Mouse (Mus musculus) thymus, postnatal 0 days (tissue): ENCODE measurements around the gene Plcb2. TPM values are rescaled to one million over a fixed set of nuclear protein-coding genes. Genes with fewer than 3 reads are reported as not detected.

ENCODE experiments used
- DNase-seq: peaks from one replicate; pipeline ENCODE4 v3.0.0-alpha.2; 2015; ENCODE audit warnings: low spot score
- polyA plus RNA-seq: library from polyadenylated mRNA; unstranded; fragments of >200 nt; fragmentation: Nextera tagmentation; extraction: Ambion mirVana; gene quantifications from 2 replicates; pipeline ENCODE4 v1.2.1, GENCODE M21; 2015

Gene Plcb2
- polyA plus RNA-seq, 1 experiment from 2014 or later = 11.8 TPM

GRCm38 (mm10) chr2:118723693-118724486, 4.3 kb downstream of the Plcb2 start:
- DNase-seq = no peak

GRCm38 (mm10) chr2:118716677-118717076, 11.6 kb downstream of the Plcb2 start:
- no peak for DNase-seq

DNA sequence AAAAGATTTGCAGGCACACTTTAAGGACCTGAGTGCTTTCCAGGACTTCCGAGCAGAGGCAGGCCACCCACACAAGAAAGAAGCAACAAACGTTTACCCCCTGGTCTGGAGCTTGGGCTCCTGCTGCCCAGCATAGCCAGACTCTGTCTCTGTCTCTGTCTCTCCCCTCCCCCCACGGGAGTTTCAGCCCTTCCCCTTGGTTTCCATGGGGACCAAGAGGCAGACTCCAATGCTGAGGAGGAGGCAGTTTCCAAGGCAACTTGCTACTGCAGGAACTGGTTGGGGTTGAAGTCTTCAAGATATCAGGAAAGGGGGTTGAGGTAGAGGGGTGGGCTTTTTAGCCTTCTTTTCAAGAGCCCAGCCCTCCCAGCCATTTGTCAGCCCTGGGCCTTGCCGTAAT, 14.0 kb downstream of the Plcb2 start:
- DNase-seq = no peak

DNA sequence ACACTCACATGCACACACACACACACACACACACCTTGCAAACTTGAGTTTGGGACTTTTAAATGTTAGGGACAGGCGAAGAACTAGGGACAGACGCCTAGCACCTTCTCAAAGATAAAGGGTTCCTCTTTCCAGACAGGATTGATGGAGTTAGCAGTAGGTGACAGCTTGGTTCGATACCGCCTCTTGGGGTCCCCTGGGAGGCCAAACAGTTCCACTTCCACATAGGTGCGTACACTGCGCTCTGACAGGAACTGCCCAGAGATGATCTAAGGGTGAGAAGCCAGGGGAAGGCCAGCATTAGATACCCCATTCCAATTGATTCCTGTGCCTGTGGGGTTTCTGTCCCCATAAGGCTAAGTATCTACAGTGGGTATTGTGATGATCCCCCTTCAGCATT, 14.6 kb downstream of the Plcb2 start:
- no peak for DNase-seq

GRCm38 (mm10) chr2:118711038-118711494, 17.2 kb downstream of the Plcb2 start:
- DNase-seq = peak; percentile 70

GRCm38 (mm10) chr2:118709655-118710221, 18.5 kb downstream of the Plcb2 start:
- DNase-seq = no peak

DNA sequence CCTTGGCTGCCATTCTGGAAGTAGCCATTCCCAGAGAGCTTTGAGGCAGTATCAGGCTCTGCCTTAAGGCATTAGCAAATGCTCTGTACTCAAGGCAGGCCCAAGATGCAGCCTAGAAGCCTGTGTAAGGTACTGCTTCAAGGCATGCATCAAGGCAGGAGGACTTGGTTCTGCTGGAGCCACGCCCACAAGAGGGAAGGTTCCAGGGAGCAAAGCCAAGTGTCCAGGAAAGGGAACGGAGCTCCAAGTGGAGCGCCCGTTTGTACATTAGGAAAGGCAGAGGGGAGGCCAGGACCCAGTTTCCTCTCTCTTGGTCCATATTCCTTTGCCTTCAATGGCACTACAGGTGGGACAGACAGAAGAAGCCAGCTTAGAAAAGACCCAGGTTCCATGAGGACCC, 19.8 kb downstream of the Plcb2 start:
- DNase-seq = no peak

GRCm38 (mm10) chr2:118706436-118706835, 21.8 kb downstream of the Plcb2 start:
- DNase-seq = no peak

- no peak for DNase-seq
These were observed 24.1 kb downstream of the Plcb2 start, which contains the start of gene Ankrd63 for GRCm38 (mm10) chr2:118703913-118704730. Gene Ankrd63 (minus strand): TSS chr2:118703963.

DNA sequence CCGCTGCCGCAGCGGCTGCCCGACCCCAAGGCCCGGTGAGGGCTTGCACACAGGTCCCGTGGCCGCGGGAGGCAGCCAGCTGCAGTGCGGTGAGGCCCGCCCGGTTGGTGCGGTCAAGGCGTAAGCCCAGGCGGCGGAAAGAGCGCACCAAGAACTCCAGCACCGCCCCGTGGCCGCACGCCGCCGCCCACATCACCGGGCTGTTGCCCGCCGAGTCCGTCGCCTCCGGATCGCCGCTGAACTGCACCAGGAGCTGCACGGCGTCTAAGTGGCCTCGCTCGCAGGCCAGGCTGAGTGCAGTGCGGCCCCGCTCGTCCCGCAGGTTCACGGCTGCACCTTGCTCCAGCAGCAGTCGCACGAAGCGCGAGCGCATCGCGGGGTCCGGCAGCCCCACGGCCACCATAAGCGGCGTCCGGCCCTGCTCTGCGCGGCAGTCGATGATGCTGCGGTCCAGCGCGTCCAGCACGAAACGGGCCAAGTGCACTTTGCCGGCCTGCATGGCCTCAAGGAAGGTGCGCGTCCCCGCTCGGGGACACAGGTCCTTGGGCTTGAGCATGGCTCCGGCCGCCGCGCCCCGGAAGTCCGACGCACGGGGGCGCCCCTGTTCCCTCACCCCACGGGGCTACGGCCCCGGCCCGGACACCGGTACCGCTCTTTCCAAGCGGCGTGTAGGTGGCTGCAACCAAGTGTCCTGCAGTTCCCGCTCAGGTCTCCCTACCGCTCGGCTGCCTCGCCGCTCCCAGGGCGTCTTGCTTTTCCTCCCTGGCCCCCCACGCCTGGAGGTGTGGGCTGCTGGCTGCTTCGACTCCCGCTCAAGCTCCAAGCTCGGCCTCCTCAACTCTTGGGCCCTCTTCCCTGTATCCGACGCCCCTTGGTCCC, 25.1 kb downstream of the Plcb2 start:
- DNase-seq = no peak

DNA sequence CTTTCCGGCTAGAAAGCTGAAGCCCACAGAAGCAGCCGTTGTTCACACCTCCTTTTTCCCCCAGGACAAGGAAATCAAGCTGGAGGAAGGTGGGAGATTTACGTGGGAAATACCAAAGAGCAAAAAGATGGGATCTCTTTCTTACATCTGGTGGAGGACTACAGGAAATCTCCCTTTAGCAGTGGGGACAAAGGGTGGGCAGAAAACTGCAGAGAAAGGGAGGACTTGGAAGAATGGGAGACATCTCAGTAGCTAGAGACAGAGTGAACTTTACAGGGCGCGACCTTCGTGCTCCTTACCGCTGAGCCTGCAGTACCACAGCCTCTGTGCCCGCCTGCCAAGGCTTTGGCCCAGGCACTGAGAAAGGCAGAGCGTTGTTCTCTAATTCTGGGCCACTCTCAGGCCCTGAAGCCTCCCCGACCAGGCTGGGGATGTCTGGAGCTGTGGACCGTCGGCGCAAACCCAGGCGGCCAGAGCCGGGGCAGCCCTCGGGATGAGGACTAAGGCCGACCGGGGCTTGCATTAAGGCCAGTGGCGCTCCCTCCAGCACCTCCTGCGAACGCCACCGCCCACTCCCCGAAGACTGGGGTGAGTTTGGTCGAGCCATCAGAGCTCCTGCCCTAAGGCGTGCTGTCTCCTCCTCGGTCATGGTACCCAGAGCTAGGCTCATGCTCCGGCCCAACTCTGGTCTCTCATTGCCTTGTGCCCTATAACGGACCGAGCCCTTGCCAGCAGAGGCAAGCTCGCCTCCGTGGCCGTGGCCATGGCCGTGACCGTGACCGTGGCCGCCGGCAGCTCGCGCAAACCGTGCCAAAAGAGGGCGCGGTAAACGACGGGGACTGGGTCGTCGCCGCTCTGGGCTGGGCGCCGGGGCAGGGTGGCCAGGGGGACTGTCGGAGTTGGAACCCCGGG, 26.0 kb downstream of the Plcb2 start:
- no peak for DNase-seq

DNA sequence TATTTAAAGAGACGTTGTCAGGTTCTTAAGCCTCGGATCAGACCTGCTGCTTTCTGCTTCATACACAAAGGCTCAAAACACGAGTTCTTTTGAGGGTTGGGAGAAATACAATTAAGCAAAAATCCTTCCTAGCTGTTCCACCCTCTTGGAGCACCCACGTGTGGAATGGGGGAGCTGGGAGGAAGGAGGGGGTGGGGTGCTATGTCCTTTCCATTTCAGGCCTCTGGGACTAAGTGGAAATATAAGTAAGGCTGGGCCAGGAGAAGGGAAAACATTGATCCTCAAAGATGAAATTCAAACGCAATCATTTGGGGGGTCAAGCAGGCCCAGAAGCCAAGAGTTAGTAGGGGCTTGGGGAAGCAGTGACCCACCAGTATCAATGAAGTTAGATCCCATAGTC, 27.1 kb downstream of the Plcb2 start:
- no peak for DNase-seq

DNA sequence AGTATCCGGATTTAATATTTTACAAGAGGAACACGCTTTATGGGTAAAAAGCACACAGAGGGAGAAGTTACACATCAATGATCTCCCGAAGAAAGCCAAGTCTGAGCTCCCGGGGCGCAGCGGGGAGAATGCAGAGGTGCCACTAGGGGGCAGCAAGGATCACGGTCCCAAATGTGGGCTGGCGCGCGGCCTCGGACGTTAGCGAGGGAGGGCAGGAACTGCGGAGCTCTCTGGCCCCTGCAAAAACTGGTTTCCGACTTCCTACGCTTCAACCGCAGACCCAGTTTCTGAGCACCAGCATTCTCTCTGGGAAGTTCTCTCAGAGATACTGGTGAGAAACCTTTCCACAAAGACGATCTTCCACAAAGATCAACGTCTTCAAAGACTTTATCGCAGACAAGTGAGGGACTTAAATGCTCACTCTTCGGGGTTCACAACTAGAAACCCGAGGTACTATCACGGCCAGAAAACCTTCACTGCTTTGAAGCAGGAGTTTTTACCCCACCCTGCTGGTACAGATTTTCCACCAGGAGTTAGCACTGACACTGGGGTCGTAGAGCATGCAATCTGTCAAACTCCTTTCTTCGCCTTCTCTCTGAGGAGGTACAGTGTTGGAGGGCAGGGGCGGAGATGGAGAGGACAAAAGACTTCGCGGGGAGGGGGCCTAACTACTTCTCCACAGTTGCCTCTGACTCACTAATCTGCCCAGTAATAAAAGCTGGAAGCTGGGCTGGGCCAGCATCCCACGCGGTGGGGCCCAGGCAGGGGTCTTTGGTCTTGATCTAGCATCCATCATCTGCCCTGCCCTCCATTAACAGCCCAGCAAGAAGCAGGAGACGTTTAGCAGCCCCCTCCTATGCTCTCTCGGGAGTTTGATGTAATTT, 27.8 kb downstream of the Plcb2 start:
- peak; percentile 71 for DNase-seq

DNA sequence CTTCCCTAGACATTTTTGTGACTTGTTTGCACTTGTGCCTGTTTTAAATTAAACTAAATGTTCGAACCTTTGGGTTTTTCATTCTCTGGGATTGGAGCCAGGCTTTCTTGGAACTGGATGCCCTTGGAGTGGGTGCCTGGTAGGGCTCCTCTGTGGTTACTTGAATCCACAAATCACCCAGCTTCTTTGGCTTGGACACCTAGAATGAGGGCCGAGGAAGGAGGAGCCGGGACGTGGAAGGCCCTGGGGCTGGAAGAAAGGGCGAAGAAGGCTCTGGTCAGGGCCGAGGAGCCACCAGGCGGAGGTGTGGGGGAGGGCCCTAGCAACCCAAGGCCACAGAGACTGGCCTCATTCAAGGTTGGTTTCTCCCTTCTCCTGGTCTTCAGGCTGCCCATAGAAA, 30.3 kb downstream of the Plcb2 start:
- no peak for DNase-seq

GRCm38 (mm10) chr2:118697311-118697877, 30.8 kb downstream of the Plcb2 start:
- DNase-seq = no peak

GRCm38 (mm10) chr2:118696451-118697308, 31.6 kb downstream of the Plcb2 start:
- DNase-seq = peak; percentile 50

- DNase-seq = peak; percentile 79
These were observed 32.5 kb downstream of the Plcb2 start for GRCm38 (mm10) chr2:118695677-118696232.
